Mouse (Mus musculus) midbrain, embryonic 11.5 days (tissue): Measurements from ENCODE around the gene Ptpra. TPM values are rescaled to one million over a fixed set of nuclear protein-coding genes. Genes with fewer than 3 reads are reported as not detected.

Experiments
- ATAC-seq: fragments of 200-750 bp; cut with Nextera tagmentation; 2 replicates; pipeline ENCODE4 v1.8.0; 2017; ENCODE audit warnings: moderate TSS enrichment, moderate library complexity; ENCODE audit not compliant: low FRiP score
- DNase-seq: peaks from one replicate; pipeline ENCODE4 v3.0.0; 2015; ENCODE audit warnings: low spot score; ENCODE audit errors: missing footprints
- H3K27ac ChIP-seq: fragments of 300-500 bp; sonication (generic); 2 replicates; pipeline ENCODE4 v1.5.1; 2014; ENCODE audit warnings: low read depth, low read length
- H3K27me3 ChIP-seq: fragments of 300-500 bp; sonication (generic); 2 replicates; pipeline ENCODE4 v1.6.1; 2014; ENCODE audit warnings: mild to moderate bottlenecking, low read length, moderate library complexity, mixed read lengths; ENCODE audit not compliant: control insufficient read depth, insufficient read depth
- H3K36me3 ChIP-seq: fragments of 300-500 bp; sonication (generic); 2 replicates; pipeline ENCODE4 v1.6.1; 2014; ENCODE audit warnings: mild to moderate bottlenecking, low read length, moderate library complexity, mixed read lengths; ENCODE audit not compliant: control insufficient read depth, insufficient read depth
- H3K4me1 ChIP-seq: fragments of 300-500 bp; sonication (generic); 2 replicates; pipeline ENCODE4 v1.6.1; 2014; ENCODE audit warnings: low read length; ENCODE audit not compliant: control insufficient read depth, insufficient read depth
- H3K4me2 ChIP-seq: fragments of 300-500 bp; sonication (generic); 2 replicates; pipeline ENCODE4 v1.6.1; 2014; ENCODE audit warnings: mild to moderate bottlenecking, moderate library complexity
- H3K4me3 ChIP-seq: fragments of 300-500 bp; sonication (generic); 2 replicates; pipeline ENCODE4 v1.5.1; 2014; ENCODE audit warnings: low read depth, low read length
- H3K9ac ChIP-seq: fragments of 300-500 bp; sonication (generic); 2 replicates; pipeline ENCODE4 v1.6.1; 2014; ENCODE audit warnings: low read length
- H3K9me3 ChIP-seq: fragments of 300-500 bp; sonication (generic); 2 replicates; pipeline ENCODE4 v1.6.1; 2016; ENCODE audit warnings: low read length; ENCODE audit not compliant: control insufficient read depth
- WGBS: fragments of 180-500 bp; shearing (Covaris S2); extraction: QIAGEN DNeasy Blood & Tissue Kit; methylation state at CpG from one replicate; pipeline ENCODE4 v1.1.7; 2014; 5-methylcytosine and 5-hydroxymethylcytosine counted together
- polyA plus RNA-seq: library from polyadenylated mRNA; unstranded; fragments of >200 nt; fragmentation: Nextera tagmentation; extraction: Ambion mirVana; gene quantifications from 2 replicates; pipeline ENCODE4 v1.2.1, GENCODE M21; 2014

Ptpra gene
- polyA plus RNA-seq: 109 and 111 TPM in 2 replicates

- Histone ChIP-seq H3K27me3 (peaks cover 4% of the 10 kb centered on the region; the same call in 1 of the 2 replicates), H3K9me3 (no peaks in the 10 kb centered on the region), H3K4me2 (peak within 1 kb of the TSS; percentile 79), H3K4me1 (peaks cover 11% of the 10 kb centered on the region; the same call in 1 of the 2 replicates), H3K9ac (peak within 1 kb of the TSS; percentile 88), H3K27ac (peak within 1 kb of the TSS; percentile 60), H3K4me3 (peak within 1 kb of the TSS; percentile 91), H3K36me3 (no peaks in the 10 kb centered on the region)
- 0% methylated on average over 38 of the region's 50 CpGs for WGBS
- DNase-seq (peak; percentile 98), ATAC-seq (peak; percentile 98)
Measured at GRCm38 (mm10) chr2:130449794-130450433, at the start of gene Ptpra. Gene Ptpra (plus strand): TSS chr2:130450278.

GRCm38 (mm10) chr2:130401891-130402290 lies 48.2 kb upstream of the Ptpra start:
- H3K36me3 ChIP-seq: no peaks in the 10 kb centered on the region
- WGBS: 89% methylated on average over 4 of the region's 4 CpGs
- H3K9ac ChIP-seq: no peak overlapping the region
- H3K9me3 ChIP-seq: no peaks in the 10 kb centered on the region
- DNase-seq (no peak), ATAC-seq (no peak)
- H3K4me1 ChIP-seq: peaks cover 3% of the 10 kb centered on the region
- H3K27me3 ChIP-seq: peaks cover 11% of the 10 kb centered on the region
- no peak overlapping the region for H3K27ac ChIP-seq
- H3K4me2 ChIP-seq: no peak overlapping the region
- no peak overlapping the region for H3K4me3 ChIP-seq

GRCm38 (mm10) chr2:130404939-130405338 lies 45.1 kb upstream of the Ptpra start, which contains the start of the genes Gm28372 and 1700020A23Rik:
Gene Gm28372 (plus strand): TSS chr2:130405239.
Gene 1700020A23Rik (plus strand): TSS chr2:130405259.
- no peak within 1 kb of the TSS for H3K4me2 ChIP-seq
- no peaks in the 10 kb centered on the region; the same call in 1 of the 2 replicates for H3K4me1 ChIP-seq
- no peaks in the 10 kb centered on the region for H3K36me3 ChIP-seq
- ATAC-seq (no peak), DNase-seq (no peak)
- WGBS: 81% methylated on average over 1 of the region's 1 CpGs
- no peaks in the 10 kb centered on the region for H3K9me3 ChIP-seq
- H3K27ac ChIP-seq: no peak within 1 kb of the TSS
- H3K4me3 ChIP-seq: no peak within 1 kb of the TSS
- H3K9ac ChIP-seq: no peak within 1 kb of the TSS
- H3K27me3 ChIP-seq: no peaks in the 10 kb centered on the region

- 75% methylated on average over 2 of the region's 2 CpGs for WGBS
- Histone ChIP-seq H3K9ac (no peak within 1 kb of the TSS), H3K27me3 (no peaks in the 10 kb centered on the region), H3K4me2 (no peak within 1 kb of the TSS), H3K36me3 (no peaks in the 10 kb centered on the region), H3K27ac (no peak within 1 kb of the TSS), H3K4me3 (no peak within 1 kb of the TSS), H3K9me3 (no peaks in the 10 kb centered on the region), H3K4me1 (no peaks in the 10 kb centered on the region)
- ATAC-seq (no peak), DNase-seq (no peak)
Measured at GRCm38 (mm10) chr2:130406178-130406577, 43.9 kb upstream of the Ptpra start, which contains the start of gene Tmem239. Gene Tmem239 (plus strand): TSS chr2:130406478.

- DNase-seq: peak; percentile 88
- Histone ChIP-seq H3K27me3 (no peaks in the 10 kb centered on the region), H3K4me2 (no peak overlapping the region), H3K4me3 (no peak overlapping the region), H3K9me3 (no peaks in the 10 kb centered on the region), H3K4me1 (no peaks in the 10 kb centered on the region), H3K36me3 (no peaks in the 10 kb centered on the region), H3K9ac (no peak overlapping the region), H3K27ac (no peak overlapping the region)
- ATAC-seq: no peak
- WGBS: 15% methylated on average over 6 of the region's 6 CpGs
Measured at GRCm38 (mm10) chr2:130408194-130408593, 41.9 kb upstream of the Ptpra start.

GRCm38 (mm10) chr2:130411558-130412495 lies 38.3 kb upstream of the Ptpra start:
- 39% methylated on average over 16 of the region's 16 CpGs for WGBS
- no peaks in the 10 kb centered on the region for H3K4me1 ChIP-seq
- DNase-seq (peak; percentile 98), ATAC-seq (peak; percentile 84)
- no peaks in the 10 kb centered on the region for H3K9me3 ChIP-seq
- no peaks in the 10 kb centered on the region; the same call in 1 of the 2 replicates for H3K36me3 ChIP-seq
- H3K9ac ChIP-seq: no peak overlapping the region
- H3K4me2 ChIP-seq: no peak overlapping the region
- no peak overlapping the region for H3K27ac ChIP-seq
- no peak overlapping the region for H3K4me3 ChIP-seq
- no peaks in the 10 kb centered on the region for H3K27me3 ChIP-seq

- WGBS: 80% methylated on average over 3 of the region's 3 CpGs
- ATAC-seq: no peak
Measured at GRCm38 (mm10) chr2:130412775-130413174, 37.3 kb upstream of the Ptpra start.

GRCm38 (mm10) chr2:130414094-130414856 lies 35.8 kb upstream of the Ptpra start:
- DNase-seq (no peak), ATAC-seq (no peak)
- WGBS: 73% methylated on average over 6 of the region's 6 CpGs
- Histone ChIP-seq H3K27me3 (no peaks in the 10 kb centered on the region), H3K9me3 (no peaks in the 10 kb centered on the region), H3K9ac (no peak overlapping the region), H3K27ac (no peak overlapping the region), H3K4me1 (no peaks in the 10 kb centered on the region), H3K36me3 (no peaks in the 10 kb centered on the region; the same call in 1 of the 2 replicates), H3K4me2 (no peak overlapping the region), H3K4me3 (no peak overlapping the region)

More at GRCm38 (mm10) chr2:130412775-130413174, 37.3 kb upstream of the Ptpra start:
- H3K9me3 ChIP-seq: no peaks in the 10 kb centered on the region
- no peak overlapping the region for H3K9ac ChIP-seq
- no peak for DNase-seq
- H3K4me3 ChIP-seq: no peak overlapping the region
- H3K4me2 ChIP-seq: no peak overlapping the region
- H3K4me1 ChIP-seq: no peaks in the 10 kb centered on the region
- H3K27me3 ChIP-seq: no peaks in the 10 kb centered on the region
- no peaks in the 10 kb centered on the region; the same call in 1 of the 2 replicates for H3K36me3 ChIP-seq
- H3K27ac ChIP-seq: no peak overlapping the region
